Mouse (Mus musculus): ENCODE results near the gene Exoc3l. TPM values are rescaled to one million over a fixed set of nuclear protein-coding genes. Genes with fewer than 3 reads are reported as not detected.

Exoc3l gene
- total RNA-seq, 2 experiments from 2014 or later, result 2.1 to 2.3 TPM

DNA sequence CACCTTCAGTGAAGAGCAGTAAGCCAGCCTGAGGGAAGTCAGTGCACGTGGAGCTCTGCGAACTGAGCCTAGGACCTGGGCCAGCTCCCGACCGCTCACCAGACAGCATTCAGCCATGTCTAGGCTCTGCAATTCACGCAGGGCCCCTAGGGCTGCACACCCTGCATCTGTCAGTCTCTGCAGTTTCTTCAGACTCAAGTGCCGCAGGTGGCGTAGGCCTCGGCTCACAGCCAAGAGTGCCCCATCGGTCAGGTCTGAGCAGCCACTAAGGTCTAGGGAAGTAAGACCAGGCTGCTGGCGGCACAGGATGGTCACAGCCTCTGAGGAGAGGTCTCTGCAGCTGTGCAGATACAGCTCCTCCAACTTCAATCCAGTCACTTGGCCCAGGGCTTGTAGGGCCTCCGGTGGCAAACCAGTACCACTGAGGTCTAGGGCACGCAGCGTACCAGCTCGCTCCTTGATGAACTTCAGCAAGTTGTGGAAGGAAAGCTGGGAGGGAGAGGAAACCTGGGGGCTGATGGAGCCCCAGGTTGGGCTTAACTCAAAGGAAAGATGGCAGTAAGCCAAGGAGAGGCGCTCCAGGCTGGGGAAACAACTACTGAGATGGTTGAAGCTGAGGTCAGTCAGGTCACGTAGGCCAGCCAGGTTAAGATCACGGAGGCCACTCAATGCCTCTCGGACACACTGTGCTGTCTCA, 19.3 kb upstream of the Exoc3l start:
- DNase-seq (ENCODE audit: low spot score in 2 of 2), result no peak

DNA sequence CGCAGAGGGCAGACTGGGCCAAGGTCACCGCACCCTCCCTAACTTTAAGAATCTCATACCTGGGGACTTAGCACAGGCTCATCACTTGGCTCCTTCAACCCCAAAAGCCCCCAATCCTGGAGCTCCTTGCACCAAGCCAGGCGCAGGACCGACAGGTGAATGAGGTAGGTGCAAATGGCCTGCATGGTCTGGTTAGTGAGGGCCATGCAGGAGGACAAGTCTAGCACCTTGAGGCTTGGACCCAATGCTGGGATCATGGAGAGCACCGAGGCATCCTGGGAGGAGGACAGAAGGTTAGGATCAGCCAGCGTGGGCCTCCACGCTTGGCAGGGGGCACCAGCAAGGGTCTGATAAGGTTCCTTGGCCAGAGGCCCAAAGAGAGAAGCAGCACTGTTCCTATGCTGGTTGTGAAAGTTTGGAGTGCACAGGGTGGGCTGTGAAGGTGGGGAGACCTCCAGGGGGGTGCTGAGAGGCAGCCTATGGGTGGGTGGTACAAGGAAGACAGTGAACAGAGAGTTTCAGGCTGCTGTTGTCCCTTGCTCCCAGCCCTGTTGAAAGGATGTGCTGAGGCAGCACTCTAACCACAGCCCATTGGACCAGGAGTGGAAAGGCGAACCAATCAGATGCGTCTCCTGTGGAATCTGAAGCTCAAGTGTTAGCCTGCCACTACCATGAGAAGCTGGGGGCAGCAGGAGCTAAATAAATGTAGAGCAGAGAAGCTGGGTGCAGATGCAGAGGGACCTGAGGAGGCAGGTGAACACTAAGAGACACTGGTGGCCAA, 17.9 kb upstream of the Exoc3l start:
- DNase-seq (ENCODE audit: low spot score in 2 of 2), result no peak

DNA sequence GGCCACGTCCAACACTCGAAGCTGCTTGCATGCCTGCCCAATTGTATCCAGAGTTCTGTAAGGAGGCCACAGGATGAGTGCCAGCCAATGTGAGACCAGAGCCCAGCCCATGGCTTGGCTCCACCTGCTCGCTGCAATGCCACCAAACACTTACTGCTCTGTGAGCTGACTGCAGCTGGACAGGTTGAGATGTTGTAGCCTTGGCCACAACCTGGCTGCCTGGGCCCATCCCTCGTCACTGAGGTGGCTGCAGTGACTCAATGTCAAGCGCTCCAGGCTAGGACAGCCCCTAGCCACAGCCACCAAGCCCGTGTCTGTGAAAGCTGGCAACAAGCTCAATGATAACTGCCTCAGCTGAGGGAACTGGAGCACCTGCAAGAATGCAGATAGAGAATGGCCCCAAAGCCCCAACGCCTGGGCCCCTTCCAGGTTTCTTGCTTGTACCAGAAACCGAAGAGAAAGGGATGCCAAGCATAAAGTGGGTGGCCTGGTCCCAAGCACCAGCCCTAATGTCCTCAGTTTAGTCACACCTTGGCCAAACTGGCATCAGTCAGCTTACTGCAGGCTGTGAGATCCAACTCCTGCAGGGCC, 17.1 kb upstream of the Exoc3l start:
- DNase-seq (ENCODE audit: low spot score in 2 of 2), result no peak

DNA sequence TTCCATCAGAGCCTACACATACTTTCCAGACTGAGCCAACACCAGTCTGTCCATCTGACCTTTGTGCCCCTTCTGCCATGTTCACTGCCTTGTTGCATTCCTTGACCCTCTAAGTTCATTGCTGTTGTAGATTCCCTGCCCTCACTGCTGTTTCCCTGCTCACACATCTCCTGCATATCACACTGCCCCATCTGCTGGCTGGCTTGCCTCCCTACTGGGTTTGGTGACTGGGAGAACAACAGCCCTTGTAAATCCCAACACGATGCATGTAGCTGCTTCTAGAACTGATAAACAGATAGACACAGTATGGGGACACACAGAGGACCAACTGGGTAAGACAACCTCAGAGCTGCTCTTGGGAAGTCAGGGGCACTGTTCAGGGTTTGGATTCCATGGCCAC, 15.8 kb upstream of the Exoc3l start:
- no peak for DNase-seq (ENCODE audit: low spot score in 2 of 2)

DNA sequence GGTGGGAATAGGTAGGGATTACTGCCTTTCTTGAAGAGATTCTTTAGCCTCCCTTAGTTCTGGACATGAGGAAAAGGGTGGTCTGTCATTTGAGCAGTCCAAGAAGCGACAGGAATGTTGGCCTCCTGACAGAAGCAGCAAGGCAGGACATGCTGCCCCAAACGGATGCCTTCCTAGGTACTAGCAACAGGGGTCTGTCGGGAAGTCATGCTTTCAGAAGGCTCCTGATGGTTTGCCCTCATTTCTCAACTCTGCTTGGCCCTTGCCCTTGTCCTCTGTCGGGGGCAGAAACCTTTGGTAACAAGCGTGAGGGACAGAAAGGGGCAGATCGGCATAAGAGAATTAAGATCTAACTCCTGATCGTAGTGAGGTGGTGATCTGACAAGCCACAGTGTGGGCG, 14.2 kb upstream of the Exoc3l start:
- no peak for DNase-seq (ENCODE audit: low spot score in 2 of 2)

DNA sequence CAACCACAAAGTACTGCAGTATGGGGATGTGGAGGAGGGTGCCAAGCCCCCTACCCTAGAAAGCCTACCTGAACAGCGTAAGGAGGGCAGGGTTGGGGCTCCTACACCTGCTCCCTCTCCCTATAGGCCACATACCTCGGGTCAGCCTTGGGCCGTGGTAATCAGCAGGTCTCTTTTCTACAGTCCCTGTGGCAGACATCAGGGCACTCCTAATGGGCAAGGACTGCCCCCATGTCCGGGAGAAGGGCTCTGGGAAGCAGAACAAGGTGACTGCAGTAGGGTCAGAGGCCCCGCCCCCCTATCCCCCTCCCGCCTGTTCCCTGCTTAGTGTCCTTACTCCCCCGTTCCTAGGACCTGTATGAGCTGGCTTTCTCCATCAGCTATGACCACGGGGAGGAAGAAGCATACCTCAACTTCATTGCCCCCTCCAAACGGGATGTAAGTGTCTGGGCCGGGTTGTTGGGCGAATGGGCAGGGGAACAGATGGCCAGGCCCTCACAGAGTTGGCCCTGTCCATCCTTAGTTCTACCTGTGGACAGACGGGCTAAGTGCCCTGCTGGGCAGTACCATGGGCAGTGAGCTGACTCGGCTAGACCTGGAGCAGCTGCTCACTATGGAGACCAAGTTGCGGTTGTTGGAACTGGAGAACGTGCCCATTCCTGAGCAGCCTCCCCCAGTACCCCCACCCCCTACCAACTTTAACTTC, 13.4 kb upstream of the Exoc3l start:
- no peak for DNase-seq (ENCODE audit: low spot score in 2 of 2)

DNA sequence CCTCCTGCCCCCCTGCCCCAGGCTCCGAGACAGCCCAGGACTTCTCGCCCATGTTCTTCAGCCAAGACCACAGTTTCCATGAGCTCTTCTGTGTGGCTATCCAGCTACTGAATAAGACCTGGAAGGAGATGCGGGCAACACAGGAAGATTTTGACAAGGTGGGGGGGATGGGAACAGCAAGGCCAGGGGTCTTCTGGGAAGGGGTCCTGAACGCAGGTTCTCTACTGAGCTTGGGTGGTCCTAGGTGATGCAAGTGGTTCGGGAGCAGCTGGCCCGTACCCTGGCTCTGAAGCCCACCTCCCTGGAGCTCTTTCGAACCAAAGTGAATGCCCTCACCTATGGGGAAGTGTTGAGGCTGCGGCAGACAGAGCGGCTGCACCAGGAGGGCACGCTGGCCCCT, 12.5 kb upstream of the Exoc3l start:
- DNase-seq (ENCODE audit: low spot score in 2 of 2), result no peak

DNA sequence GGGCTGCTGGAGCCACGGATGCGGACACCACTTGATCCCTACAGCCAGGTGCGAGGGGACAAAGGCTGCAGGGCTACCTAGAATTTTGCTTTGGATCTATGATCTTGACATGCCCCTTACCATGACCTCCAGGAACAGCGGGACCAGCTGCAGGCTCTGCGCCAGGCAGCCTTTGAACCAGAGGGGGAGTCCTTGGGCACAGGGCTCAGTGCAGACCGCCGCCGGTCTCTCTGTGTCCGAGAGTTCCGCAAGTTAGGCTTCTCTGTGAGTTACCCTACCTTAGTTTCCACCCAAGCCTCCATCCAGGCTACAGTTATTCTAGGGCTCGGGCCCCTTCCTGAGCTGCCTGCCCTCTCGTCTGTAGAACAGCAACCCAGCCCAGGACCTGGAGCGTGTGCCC, 11.8 kb upstream of the Exoc3l start:
- no peak for DNase-seq (ENCODE audit: low spot score in 2 of 2)

DNA sequence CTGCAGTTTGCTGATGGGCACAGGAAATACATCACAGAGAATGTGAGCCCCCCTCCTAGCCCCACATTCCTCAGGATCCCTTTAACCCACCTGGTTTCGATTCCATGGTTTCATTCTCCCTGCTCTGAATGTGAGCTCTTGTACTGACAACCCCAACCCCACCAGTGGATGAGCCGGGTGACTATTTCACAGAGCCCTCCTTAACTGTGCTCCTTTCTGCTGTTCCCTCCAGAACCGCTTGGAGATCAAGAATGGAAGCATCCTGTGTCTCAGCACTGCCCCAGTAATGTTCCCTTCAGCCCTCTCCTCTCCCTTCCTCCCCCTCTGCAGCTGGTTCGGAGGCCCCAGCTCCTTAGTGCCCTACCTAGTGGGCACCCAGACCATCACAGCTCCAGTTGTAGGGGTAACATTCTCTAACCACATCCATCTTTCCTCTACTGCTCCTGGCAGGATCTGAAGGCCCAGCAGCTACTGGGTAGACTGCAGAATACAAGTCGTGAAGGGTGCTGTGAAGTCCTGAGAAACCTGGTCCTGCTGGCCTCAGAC, 10.3 kb upstream of the Exoc3l start:
- DNase-seq (ENCODE audit: low spot score in 2 of 2), result no peak

DNA sequence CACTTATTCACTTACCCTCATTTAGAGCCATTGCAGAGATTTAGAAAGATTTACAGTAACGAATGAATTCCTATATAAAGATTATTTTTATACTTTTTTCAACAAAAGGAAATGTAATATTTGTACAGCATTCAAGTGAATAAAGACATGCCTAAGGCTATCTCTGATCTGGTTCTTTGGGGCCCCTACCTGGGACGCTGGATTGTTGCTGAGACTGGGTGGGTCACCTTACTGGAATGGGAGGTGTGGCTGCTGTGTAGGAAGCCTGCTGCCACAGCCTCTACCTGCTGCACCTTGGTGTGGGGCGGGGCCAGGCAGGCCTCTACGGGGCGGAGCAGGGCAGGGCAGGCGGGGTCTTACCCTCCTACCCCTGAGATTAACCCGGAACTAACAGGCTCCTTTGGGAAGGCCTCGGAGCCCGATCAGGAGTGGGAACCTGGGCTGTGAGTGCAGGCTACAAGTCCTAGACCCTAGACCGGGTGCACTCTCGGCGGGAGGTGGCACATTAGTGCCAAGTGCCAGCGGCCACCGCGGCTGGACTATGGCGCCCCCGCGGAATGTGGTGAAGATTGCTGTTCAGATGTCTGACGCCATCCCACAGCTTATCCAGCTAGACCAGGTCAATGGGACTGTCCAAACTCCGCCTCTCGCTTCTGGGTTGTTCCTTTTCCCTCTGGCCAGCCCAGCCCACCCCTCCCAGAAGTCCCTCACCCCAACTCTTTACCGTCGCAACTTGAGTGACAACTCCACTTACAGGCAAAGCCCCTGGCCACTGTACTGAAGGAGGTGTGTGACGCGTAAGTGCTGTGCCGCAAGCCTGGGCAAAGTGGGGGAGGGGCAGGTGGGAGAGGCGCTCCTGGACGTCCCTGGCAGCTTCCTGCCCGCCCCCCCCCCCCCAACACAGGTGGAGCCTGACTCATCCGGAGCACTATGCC, 9.6 kb upstream of the Exoc3l start, which contains the start of gene Elmo3:
Gene Elmo3, plus strand, starts transcription at position 391 of the 935 bp plus-strand sequence.
- peak in 1 of 2 experiments; percentile 55 for DNase-seq (ENCODE audit: low spot score in 2 of 2)

DNA sequence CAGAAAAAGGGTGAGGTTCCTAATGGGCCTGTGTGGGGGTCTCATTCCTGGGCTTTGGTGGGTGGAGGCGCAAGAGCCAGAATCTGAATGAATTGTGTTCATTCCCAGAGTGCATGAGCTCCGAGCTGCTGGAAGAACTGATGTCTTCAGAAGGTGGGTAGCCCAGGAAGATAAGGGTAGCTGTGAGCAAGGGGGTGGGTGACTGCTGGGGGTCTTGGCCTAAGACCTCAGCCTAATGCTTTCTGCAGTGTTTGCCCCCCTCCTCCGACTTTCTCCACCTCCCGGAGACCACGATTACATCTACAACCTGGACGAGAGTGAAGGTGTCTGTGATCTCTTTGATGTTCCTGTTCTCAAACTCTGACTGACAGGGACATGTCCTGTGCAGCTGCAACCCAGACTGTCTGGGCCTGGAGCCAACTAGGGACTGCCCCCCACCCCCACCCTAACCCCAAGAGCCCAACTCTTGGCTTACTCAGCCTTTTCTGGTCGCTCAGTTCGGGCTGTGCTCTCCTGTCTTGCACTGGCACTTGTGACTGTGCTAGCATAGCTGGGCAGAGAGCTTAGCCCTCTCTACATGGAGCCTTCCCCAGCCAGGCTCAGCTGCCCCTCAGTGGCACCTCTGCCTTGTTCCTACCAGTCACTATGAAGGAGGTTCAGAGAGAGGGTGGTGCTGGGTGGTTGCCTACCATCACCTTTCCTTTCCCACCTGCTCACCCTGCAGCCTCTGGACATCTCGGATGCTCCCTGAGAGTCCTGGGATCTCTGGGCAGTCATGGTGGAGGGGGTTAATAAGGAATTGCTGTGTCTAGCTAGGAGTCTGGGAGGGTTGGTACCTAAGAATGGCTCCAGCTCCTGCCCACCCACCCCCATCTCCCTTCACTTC, 8.7 kb upstream of the Exoc3l start:
- no peak for DNase-seq (ENCODE audit: low spot score in 2 of 2)

DNA sequence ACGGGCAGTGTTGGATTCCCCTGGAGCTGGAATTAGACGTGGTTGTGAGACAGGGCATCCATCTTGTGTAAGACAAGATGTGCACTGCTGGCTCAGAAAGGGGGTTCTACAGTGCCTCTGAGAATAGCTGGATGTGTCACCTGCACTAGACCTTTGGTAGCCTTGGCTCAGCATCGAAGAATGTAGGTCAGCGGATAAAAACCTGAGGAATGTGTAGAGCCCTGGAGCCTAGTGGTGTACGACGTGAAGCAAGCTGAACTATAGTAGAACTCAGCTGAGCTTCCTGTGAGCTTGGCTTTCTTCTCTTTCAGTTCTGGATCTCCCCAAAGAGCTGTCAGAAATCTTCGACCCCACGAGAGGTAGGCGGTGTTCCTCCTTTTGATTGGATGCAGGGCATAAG, 8.0 kb upstream of the Exoc3l start:
- no peak for DNase-seq (ENCODE audit: low spot score in 2 of 2)

DNA sequence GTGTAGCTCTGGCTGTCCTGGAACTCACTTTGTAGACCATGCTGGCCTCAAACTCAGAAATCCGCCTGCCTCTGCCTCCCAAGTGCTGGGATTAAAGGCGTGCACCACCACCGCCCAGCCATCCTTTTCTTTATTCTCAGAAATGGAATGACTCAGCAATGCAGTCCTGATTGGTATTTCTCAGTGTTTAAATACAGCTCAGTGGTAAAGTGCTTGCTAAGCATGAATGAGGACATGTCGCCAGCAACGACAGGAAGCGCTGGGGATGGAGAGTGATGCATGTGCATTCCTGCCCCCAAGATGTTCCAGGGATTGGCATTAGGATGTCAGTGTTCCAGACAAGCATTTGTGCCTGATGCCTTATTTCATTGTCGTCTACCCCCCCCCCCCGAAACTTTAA, 7.5 kb upstream of the Exoc3l start:
- DNase-seq (ENCODE audit: low spot score in 2 of 2), result no peak

DNA sequence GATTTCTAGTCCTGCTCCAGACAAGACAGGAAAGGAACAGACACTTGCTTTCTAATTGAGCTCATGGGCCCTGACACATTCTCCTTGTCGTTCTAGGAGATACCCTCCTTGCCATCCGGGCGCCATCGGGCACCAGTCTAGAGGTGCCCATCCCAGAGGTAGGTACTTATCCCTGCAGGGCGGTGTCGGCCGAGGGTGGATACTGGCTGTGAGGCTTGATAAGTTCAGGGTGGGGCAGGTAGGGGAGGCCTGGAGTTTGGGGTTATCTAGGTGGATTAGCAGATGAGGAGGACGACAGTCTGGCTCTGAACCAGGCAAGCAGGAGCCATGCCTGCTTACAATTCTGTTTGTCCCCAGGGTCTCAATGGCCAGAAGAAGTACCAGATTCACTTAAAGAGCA, 4.1 kb upstream of the Exoc3l start:
- DNase-seq (ENCODE audit: low spot score in 2 of 2), result no peak

DNA sequence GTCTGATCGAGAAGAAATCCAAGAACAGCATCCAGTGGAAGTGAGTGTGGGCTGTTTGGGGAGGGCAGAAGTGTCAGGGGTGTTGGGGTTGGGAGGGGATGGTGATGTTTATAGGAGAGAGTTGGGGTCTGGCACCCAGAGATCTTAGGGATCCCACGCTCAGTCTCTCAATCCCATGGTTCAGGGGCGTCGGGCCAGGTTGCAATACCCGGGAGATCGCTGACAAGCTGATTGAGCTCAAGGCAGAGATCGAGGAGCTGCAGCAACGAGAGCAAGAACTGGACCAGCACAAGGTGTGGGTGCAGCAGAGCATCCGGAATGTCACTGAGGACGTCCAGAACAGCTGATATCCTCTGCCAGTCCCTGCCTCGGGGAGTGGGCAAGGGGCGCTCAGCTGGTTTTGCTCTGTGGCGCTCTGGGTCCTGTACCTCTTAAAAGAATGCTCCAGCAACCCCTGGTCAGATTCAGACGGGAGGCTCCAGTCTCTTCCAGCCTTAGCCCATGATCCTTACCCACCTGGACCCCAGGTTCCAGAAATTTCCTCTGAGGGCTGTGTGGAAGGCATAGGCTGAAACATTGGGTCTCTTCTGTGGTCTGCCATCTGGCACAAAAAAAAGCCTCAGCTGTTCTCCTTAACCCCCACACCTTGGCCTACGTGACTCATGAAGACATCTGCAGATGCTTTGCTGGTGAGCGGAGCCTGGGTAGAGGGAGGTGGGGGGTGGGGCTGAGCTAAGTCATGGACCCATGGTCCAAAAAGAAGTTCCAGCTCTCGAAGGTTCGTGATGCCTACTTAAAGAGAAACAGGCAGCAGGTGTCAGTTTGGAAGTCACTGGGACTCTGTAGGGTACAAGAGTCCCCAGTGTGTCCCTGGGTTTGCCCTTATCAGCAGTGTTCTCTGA, 2.7 kb upstream of the Exoc3l start:
- no peak for DNase-seq (ENCODE audit: low spot score in 2 of 2)

DNA sequence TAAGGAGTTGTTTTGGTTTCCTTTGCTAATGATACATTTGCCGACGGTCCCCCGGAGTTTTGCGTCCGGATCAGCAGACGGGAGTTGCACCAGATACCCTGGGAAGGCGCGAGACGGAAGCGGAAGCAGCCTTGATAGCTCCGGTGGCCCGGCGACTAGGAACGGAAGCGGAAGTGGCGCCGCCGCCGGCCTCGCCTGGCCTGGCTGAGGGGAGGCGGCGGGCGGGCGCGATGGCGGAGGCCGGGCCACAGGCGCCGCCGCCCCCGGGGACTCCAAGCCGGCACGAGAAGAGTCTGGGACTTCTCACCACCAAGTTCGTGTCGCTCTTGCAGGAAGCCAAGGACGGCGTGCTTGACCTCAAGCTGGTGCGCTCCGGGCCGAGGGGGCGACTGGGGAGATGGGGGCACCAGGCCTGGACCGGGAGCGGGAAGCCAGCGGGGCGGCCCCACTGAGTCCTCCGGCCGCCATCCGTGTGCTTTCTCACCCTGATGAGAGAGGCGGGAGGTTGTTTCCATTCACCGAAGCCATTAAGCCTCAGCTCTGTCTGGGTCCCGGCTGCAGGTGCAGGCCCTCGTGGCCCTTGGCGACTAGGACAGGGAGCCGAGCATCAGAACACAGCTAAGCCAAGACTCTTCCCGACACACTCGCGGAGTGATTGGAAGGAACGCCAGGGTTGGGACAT, 1.8 kb upstream of the Exoc3l start, which contains the start of gene E2f4:
Gene E2f4, plus strand, starts transcription at position 153 of the 682 bp plus-strand sequence.
- DNase-seq (ENCODE audit: low spot score in 2 of 2), result peak; percentile 88 to 94

DNA sequence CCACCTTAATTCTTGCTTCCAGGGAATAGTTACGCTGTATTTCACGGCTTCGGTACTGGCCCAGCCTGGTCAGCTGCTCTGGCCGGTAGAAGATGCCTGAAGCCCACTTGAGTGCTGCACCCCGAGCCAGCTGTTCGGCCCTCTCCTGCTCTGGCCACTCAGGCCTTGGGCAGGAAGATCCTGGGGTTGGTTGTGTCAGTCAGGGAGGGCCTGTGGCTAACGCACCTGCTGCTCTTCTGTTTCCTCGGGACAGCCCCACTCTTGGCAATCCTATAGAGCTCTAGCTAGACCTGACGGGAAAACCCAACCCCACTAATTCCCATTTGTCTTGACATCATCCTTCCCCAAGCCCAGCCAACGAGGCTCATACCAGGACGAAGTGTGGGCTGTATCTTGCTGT, 645 bp downstream of the Exoc3l start:
- DNase-seq (ENCODE audit: low spot score in 2 of 2), result no peak

DNA sequence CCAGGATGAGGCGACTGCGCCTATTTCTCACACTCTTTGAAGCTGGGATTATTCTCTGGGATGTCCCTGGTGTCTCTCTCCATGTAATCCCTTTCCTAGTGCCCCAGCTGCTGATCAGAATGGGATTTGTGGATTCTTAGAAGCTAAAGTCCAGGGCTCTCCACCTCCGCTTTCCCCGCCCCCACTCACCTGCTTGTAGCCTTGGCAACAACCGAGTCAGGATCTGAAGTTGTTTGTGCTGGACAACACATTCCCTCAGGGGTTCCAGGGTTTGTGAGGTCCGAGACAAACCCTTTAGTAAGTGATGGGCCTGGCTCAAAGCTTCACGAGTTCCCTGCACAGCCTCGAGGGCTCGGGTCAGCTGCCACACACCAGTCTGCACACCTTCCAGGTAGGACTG, 1.1 kb downstream of the Exoc3l start:
- no peak for DNase-seq (ENCODE audit: low spot score in 2 of 2)

All from layer of hippocampus, postnatal 14 days (tissue).